Mouse (Mus musculus) olfactory bulb, adult 2 months (tissue): ENCODE results near the gene Lrrc56.

Source experiments
- CTCF ChIP-seq: fragments of 200-500 bp; IDR thresholded peaks from 2 replicates; pipeline ENCODE4 v1.5.1; 2012; ENCODE audit warnings: low read depth, mild to moderate bottlenecking, low read length, moderate library complexity; ENCODE audit not compliant: insufficient read depth
- POLR2A ChIP-seq: fragments of 200-500 bp; IDR thresholded peaks from 2 replicates; pipeline ENCODE4 v1.6.1; 2012; ENCODE audit warnings: mild to moderate bottlenecking, low read depth, low read length, moderate library complexity; ENCODE audit not compliant: insufficient read depth

DNA sequence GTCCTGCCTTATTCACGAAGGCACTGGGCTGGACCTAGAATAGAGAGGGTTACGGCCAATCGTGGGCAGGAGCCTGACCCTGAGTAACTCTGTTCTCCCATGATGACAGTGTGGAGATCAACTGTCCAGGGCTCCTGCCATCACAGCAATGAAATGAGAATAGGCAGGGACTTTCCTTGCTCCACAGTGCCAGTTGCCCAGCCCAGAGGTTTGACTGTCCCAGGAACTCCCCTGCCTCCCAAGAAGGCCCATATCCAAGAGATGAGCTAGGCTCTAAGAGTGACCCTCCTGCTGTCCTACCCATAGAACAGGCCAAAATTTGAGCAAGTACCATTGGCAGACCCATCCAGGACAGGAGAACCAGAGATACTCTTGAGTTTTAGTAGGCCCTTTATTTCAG lies 5.2 kb upstream of the Lrrc56 start:
- TF ChIP-seq CTCF (no peak), POLR2A (no peak)
